Mouse (Mus musculus) spleen, adult 12 weeks (tissue): ENCODE measurements around the gene Prss38.

Experiments
- DNase-seq: peaks from one replicate; pipeline ENCODE4 v3.0.0; 2022; ENCODE audit warnings: low spot score

Prss38 gene

GRCm38 (mm10) chr11:59324777-59325176 lies 50.7 kb downstream of the Prss38 start:
- DNase-seq, result no peak

DNA sequence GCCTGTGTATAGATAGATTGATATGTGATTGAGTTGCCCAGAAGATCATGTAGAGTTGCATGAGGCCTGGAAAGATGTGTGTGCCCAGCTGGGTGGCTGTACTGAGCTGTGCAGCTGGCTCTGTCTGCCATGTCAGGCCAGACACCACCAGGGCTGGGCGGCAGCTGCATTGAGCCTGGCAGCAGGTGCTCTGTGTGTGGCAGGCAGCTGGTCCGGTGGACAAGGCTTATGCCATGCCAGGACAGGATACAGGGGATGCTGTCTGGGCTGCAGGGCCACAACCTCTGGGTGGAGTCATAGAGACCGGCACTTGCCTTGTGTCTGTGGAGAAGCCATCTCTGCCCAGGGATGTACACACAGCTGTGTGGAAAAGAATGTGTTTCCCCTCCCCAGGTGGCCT lies 52.5 kb downstream of the Prss38 start:
- DNase-seq, result no peak
